Mouse (Mus musculus): ENCODE results near the gene Mgat4b. TPM values are rescaled to one million over a fixed set of nuclear protein-coding genes. Genes with fewer than 3 reads are reported as not detected.
"Not testable (repeated sequence)": the region's sequence is repeated elsewhere in the genome, so short reads cannot be mapped to it uniquely, and the experiment has no call there.

Mgat4b gene
- 10 to 100 TPM; 38.3 to 39.1 TPM for total RNA-seq (2021)
- long read RNA-seq, experiment 1, transcript Mgat4b-201 (15 exons, 2,429 nt) = major isoform, 81 of 95 reads
- long read RNA-seq, experiment 1, partial matches to known transcripts = 2 of 95 reads
- long read RNA-seq, experiment 1, other reads (novel, unspliced or antisense) = 11 of 95 reads
- long read RNA-seq, experiment 2, transcript Mgat4b-201 (15 exons, 2,429 nt) = major isoform, 68 of 79 reads
- long read RNA-seq, experiment 2, partial matches to known transcripts = 3 of 79 reads
- long read RNA-seq, experiment 2, other reads (novel, unspliced or antisense) = 8 of 79 reads

DNA sequence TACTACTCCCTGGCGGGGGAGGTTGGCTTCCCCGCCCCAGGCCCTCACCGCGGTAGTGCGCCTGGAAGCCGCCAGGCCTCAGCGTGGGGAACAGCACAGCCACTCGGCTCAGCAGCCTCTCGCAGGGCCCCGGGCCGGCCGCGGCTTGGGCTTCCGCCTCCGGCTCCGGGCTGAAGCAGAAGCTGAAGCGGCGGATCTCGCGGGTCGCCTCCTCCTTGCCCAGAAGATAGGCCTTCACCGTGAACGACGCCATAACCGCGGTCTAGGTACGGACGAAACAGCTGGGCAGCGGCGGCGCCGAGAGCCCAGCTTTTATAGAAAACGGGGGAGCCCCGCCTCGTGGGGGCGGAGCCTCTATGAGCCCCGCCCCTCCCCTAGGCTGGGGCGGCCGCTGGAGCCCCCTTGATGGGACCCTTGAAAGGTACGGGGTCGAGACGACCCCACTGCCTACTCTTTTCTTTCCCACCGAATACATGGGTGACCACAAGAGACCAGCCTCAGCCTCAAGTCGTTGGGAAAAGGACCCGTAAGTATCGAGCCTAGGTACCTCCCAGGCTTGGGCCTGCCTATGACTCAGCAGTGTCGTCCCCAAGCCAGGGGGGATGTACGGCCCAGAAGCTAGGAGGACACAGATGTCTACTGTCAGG lies at the start of gene Mgat4b, which contains the start of gene Sqstm1:
Mgat4b (plus strand) TSS at position 386 of the 647 bp plus-strand sequence.
Sqstm1 (minus strand) TSS at position 323 of the 647 bp plus-strand sequence.
- DNase-seq (ENCODE audit: low spot score) = peak; percentile 86

DNA sequence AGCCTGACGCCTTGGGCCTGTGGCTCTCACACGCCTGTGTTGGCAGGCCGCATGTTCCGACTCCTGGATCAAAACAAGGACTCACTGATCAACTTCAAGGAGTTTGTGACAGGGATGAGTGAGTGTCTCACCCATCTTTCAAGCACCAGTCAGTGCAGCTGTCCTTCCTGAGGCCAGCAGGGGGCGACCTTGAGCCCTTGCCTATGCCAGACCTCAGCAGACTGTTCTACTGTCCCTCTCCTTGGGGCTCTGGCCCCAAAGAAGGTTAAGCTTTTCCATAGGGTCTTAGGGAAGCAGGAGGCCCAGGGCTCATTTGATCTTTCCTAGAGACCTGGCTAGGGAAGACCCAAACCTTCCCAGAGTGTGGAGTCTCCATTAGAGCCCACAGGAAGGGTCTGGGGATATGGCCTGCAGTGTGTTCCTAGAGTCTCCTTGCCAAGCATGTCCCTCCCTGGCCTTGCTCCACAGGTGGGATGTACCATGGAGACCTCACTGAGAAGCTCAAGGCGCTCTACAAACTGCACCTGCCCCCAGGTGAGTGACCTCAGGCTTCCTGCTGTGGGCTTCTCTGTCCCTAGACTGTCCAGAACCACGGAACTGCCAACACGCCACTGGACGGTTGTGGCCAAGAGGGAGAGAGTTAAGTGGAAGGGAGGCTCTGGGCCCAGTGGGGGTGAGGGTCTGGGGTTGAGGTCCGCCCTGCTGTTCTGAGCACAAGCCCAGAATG lies 48.9 kb upstream of the Mgat4b start:
- peak; percentile 53 for DNase-seq (ENCODE audit: low spot score)

DNA sequence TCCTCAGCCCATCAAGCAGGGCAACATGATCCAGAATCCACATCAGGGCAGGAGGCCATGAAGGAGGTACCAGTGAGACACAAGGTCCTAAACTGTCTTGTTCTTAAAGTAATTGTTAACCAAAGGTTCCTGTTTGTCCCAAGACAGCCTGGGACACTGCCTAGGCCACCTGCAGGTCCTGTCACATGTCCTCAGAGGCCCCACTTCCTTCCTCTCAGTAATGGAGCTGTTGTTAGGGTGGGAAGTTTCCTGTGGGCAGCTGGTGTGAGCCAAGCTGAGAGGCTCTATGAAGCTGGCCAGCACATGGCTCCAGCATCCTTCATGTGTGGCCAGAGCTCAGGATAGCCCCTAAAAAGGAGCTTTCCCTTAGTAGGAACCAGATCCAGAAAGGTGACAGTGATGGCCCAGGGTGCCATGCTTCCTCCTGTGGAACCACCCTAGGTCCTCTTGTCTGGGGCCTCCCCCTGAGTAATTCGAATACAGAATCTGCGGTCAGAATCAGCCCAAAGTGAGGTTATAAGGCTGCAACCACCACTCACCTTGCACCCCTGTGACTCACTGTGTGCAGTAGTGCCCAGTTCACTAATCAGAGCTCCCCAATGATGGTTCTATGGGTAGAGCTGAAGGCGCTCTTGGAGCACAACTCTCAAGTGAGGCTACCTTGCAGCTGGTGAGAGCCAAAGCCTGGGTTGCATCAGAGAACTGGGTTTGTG lies 48.2 kb upstream of the Mgat4b start:
- no peak for DNase-seq (ENCODE audit: low spot score)

DNA sequence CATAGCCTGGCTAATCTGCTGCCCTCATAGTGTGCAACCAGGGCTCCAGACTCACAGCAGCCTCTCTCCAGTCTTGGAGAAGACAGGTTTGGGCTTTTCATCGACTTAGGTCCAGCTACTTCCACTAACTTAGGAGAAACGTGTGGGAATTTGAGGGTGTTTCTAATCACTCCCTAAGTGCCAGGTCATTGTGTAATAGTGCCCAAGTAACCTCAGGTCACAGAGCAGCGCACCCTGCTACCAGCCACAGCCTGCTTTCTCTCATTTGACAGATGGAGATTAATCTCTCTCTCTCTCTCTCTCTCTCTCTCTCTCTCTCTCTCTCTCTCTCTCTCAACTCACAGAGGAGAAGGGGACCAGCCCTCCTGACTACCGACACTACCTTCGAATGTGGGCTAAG lies 42.3 kb upstream of the Mgat4b start:
- DNase-seq (ENCODE audit: low spot score) = no peak

DNA sequence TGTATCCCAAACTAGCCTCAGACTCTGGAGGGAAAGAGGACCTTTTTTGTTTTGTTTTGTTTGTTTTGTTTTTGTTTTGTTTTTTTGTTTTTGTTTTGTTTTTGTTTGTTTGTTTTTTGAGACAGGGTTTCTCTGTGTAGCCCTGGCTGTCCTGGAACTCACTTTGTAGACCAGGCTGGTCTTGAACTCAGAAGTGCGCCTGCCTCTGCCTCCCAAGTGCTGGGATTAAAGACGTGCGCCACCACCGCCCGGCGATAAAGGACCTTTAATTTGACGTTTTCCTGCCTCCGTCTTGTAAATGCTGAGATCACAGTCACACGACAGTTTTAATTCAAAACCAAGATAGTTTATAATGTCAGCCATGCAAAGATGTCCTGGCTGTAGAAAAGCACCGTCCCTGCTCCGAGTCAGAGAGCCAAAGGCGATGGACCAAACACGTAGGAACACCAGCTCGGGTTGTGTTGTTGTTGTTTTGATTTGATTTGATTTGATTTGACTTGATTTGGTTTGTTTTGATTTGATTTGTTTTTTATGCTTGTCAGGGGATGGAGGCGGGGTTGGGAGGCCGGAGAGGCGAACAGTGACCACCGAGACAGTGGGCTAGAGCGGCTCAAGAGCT lies 36.5 kb upstream of the Mgat4b start, which contains the start of gene Mrnip:
Mrnip (plus strand) TSS at position 334 of the 619 bp plus-strand sequence.
- DNase-seq (ENCODE audit: low spot score) = not testable (repeated sequence)

DNA sequence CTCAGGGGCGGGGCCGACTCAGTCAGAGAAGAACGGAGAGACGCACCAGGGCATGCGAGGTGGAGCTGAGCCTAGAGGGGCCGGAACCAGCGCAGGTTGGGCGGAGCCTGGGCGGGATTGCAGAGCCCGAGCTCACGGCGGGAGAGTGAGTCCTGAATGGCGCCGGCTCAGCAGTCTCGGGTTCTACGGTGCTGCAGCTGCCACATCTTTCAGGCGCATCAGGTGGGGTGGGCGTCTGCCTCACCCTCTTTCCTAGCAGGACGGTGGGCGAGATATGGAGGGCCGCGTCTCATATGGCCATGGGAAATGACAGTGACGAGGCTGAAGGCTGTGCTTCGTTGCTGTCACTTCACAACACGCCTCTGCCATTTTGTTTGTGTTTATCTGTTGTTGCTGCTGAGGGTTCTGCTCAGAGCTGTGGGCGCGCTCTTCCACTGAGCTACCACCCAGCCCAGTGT lies 35.9 kb upstream of the Mgat4b start:
- peak; percentile 98 for DNase-seq (ENCODE audit: low spot score)

DNA sequence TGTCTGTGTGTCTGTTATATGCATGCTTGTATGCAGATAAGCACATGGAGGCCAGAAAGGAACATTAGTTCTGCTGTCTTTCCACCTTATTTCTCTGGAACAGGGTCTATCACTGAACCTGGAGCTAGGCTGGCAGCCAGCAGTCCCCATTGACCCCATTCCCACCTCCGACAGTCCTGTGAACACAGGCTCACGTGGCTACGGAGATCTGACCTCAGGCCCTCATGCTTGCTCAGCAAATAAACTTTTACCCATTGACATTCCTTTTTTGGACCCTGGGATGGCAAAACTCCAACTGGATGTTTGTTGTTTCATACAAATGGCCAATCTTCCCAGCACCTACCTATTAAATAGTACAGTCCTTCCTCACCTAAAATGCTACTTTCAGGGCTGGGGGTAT lies 34.3 kb upstream of the Mgat4b start:
- DNase-seq (ENCODE audit: low spot score) = no peak

DNA sequence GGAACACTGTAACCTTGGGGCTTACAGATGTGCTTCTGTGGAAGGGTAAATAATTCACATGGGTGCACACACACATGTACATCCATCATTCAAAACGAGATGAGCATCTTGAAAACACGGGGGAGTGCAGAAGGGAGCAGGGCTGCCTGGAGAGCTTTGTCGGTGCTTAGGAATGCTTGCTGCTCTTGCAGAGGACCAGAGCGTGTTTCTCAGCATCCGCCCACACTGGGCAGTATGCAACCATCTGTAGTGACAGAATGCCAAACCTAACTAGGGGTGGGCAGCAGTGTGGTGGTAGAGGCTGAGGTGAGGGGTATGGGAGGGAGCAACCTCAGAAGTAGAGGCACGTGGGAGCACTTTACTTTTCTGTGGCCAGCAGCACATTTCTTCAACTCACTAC lies 33.6 kb upstream of the Mgat4b start:
- DNase-seq (ENCODE audit: low spot score) = no peak

DNA sequence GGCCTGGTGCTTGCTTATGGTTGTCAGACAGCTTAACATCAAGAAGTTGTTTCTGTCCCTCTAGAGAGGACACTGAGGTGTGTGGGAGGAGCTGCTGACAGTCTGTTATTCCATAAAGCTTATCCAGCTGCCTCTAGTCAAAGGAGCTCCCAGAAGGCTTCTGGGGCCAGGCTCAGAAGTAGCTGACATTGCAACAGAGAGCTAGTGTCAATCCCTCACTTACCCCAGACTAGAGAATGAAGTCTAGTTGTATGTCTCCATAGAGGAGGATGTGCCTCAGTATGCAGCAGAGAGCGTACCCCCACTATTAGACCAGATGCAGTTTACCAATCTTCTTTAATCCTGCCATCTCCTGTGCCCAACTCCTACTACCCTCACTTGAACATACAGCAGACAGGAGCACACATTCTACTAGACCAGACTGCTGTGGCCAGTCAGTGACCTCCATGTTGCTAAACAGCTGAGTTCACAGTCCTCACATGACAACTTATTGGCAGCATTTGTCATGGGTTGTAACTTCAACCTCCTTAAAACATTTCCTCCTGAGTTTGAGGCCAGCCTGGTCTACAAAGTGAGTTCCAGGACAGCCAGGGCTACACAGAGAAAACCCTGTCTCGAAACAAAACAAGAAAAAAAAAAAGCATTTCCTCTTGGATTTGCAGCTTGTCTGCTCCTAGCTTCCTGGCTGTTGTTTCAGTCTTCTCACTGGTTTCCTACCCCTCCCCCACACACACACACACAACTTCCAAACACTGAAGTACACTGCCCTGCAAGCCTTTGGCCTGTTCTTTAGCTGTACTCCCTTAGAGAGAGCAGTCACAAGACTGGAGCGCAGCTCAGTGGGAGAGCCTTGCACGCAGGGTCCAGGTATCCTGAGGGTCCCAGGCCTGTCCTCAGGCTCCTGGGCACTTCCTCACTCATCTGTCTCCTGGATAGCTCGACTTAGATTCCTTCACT lies 31.9 kb upstream of the Mgat4b start:
- no peak for DNase-seq (ENCODE audit: low spot score)

DNA sequence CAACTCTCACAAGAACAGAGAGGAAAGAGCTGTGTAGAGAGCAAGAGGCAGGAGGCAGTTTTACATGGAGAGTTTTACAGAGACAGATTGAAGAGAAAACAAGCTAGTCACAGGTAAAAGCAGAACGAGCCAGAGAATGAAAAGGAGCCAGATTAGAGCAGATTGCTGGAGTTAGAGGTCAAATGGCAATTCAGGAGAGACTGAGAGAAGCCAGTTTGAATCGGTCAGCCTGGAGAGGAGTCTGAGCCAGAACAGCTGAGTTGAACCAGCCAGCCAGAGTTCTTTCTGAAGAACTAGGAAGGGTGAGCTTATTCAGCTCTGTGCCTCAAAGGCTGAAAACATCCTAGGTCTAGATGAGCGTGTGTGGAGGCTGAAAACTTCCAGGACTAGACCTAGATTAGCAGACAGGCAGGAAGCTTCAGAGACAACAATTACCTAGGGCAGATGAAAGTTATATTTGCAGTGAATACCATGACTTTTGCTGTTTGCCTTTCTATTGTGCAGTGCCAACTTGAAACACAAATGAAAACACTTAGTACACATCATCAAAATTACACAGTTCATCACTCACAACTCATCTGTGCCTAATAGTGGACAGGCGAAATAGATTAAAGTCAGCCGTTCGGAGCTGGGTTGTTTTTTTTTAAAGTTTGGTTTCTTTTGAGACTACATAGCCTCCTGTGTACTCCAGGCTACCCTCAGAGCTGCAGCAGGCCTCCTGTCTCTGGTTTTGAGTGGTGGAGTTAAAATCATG lies 30.0 kb upstream of the Mgat4b start:
- no peak for DNase-seq (ENCODE audit: low spot score)

DNA sequence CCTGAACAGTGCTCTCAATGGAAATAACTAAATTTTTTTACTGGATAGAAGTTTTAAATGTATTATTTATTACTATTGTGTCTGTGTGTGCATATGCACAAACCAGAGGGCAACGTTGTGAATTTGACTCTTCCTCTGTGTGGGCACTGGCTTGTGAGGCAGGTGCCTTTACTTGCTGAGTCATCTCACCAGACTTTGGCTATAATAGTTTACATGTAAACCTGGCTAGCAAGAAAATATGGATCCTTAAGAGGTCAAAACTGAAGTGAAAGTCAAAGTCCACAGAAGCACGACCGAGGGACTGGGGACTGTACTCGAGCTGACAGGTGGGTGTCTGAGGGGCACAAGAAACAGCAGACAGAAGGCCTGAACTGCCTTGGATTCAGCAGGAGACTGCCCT lies 28.0 kb upstream of the Mgat4b start:
- no peak for DNase-seq (ENCODE audit: low spot score)

DNA sequence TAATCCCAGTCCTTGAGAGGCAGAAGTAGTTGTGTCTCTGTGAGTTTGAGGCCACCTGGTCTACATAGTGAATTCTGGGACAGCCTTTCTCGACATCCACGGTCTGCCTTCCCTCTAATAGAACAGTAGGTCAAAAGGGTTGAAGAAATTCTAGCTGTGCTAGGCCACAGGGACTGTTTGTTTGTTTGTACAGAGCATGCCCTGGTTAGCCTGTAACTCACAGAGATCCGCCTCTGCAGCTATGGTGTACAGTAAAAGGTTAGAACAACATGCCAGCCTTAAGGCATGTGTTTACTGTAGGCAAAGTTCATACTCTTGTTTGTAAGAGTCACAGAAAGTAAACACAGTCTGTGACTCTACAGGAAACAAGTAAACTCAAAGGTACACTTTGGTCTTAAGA lies 25.9 kb upstream of the Mgat4b start:
- no peak for DNase-seq (ENCODE audit: low spot score)

DNA sequence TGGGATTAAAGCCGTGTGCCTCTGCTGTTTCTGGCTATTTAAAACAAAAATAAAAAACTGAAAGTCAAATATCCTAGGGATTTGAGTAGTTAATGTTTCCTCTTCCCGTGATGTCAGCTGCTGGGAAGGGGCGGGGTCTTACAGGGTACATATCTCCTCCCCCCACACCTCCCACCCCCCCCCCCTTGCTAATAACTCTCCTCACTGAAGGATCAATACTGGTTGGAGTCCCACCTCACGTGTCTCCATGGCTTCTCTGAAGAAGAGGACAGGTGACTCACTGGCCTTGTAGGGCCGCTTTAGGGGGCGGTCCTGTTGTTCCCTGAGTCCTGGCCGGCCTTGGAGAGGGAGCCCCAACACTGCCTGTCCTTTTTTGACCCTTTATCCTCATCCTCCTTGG lies 22.0 kb upstream of the Mgat4b start:
- no peak for DNase-seq (ENCODE audit: low spot score)

DNA sequence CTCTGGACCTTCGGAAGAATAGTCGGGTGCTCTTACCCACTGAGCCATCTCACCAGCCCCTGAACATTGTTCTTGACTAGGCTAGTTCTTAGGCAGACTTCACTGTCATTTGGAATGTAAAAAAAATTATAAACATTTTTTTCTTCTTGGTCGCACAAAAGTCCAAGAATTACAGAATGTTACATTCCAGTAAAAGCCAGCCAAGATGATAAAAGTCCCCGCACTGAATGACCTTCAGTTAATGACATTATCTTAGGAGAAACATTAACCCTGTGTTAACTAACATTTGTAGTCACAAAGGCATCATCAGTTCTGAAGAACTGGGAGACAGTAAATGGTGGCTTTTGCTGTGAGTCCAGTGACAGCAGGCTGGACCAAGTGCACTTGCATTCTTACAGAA lies 20.3 kb upstream of the Mgat4b start:
- no peak for DNase-seq (ENCODE audit: low spot score)

DNA sequence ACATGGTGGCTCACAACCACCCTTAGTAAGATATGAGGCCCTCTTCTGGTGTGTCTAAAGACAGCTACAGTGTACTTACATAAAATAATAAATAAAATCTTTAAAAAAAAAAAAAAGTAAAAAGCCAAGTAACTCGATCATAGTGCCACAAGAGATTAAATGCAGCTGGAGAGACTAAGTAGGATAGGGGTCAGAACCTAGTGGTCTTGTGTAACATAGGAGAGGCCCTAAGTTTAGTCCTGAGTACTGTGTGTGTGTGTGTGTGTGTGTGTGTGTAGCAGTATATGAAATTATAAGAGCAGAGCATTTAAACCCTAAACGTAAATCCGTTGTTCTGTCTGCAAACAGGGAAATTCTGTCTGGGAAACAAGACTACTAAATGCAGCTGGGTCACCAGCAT lies 18.4 kb upstream of the Mgat4b start:
- DNase-seq (ENCODE audit: low spot score) = no peak

DNA sequence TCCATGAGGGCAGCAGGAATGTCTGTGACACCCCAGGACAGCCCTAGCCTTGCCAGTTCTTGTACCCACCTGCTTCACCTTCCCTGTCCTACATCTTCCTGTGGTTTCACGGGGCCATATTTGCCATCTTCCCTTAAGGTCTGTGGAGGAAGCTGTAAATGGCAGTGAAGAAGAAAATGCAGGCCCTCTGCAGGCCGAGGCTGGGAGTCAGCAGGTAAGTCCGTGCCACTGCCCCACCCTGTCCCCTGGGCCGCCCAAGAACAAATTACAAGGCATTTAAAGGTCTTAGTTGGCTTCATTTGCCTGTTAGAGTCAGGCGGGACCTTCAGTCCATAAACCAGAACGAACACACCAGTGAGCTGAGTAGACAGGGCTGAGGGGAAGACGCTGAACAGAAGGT lies 16.6 kb upstream of the Mgat4b start:
- DNase-seq (ENCODE audit: low spot score) = no peak

DNA sequence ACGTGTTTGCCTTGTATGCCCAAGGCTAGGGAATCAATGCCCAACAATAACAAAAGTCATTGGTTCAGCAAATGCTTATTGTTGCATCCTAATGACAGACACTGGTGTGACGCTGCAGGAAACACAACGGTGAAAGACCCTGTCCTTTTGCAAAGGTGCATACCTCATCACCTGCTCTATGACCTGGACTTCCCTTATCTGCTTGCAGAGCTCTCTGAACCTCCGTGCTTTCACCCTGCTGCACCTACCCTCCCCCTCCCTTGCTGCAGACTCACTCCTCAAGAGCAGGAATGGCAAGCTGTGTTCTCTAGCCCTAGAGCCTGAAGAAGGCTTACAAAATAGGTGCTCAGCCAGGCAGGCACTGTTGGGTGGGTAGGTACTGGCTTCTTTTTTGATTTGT lies 15.9 kb upstream of the Mgat4b start:
- DNase-seq (ENCODE audit: low spot score) = no peak

DNA sequence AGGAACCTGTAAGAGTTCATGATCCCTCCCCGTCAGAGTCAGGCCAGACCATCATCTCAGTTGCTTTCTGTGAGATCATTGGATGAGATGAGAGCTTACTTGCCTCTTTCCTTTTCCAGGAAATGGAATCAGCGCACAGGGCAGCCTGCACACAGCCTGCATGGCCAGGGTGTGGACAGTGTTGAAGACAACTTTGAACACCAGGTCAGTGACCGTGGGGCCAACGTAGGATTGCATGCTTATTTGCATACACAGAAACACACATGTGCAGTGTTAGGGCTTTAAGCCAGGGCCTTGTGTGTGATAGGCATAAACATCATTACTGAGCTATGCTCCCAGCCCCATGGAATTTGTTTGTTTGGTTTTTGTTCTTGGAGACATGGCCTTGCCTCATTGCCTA lies 13.2 kb upstream of the Mgat4b start:
- no peak for DNase-seq (ENCODE audit: low spot score)

DNA sequence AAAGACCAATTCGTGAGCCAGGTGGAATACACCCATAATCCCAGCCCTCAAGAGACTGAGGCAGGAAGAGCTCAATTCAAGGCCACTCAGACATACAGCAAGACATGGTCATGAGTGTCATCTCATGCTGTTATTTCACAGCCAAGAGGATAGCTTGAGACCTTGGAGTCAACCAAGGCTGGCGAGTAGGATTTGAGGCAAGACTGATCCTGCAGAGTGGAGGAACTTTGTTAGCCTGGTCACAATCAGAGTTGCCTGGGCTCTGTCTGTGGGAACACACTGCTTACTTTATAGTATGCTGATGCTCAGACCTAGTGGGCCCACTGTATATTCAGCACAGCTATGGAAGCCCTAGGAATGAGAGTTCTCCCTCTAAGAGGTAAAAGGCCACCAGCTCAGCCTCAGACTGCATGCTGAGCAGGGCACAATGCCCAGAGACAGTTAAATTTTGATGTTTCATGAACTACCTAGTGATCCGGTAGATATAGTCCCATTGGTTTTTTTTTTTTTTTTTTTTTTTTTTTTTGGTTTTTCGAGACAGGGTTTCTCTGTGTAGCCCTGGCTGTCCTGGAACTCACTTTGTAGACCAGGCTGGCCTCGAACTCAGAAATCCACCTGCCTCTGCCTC lies 12.4 kb upstream of the Mgat4b start:
- no peak for DNase-seq (ENCODE audit: low spot score)
